Mouse (Mus musculus) cerebellum, adult 18-20 months (tissue): ENCODE measurements around the gene Ppp1r15a.

Experiments
- DNase-seq, 2 experiments: peaks; one replicate each; pipeline ENCODE4 v3.0.0; 2021

Gene Ppp1r15a

GRCm38 (mm10) chr7:45525809-45526473 is at the start of gene Ppp1r15a, which contains the start of gene Plekha4:
Gene Ppp1r15a (minus strand): TSS chr7:45526268.
Gene Plekha4 (plus strand): TSS chr7:45526330.
- DNase-seq, result peak; percentile 94 to 97

- no peak for DNase-seq
Measured at GRCm38 (mm10) chr7:45574472-45575379, 48.7 kb upstream of the Ppp1r15a start.

GRCm38 (mm10) chr7:45573954-45574353 is 47.9 kb upstream of the Ppp1r15a start:
- DNase-seq, result no peak

GRCm38 (mm10) chr7:45571966-45572365 is 45.9 kb upstream of the Ppp1r15a start:
- no peak for DNase-seq

GRCm38 (mm10) chr7:45570103-45570741 is 44.2 kb upstream of the Ppp1r15a start, which contains the start of gene Bcat2:
Gene Bcat2 (plus strand): TSS chr7:45570153.
- peak; percentile 80 to 81 for DNase-seq

- no peak for DNase-seq
Measured at GRCm38 (mm10) chr7:45568601-45569473, 42.8 kb upstream of the Ppp1r15a start.

- peak; percentile 90 to 96 for DNase-seq
Measured at GRCm38 (mm10) chr7:45567780-45568516, 41.9 kb upstream of the Ppp1r15a start.

- DNase-seq, result no peak
Measured at GRCm38 (mm10) chr7:45567112-45567779, 41.2 kb upstream of the Ppp1r15a start.

- DNase-seq, result no peak
Measured at GRCm38 (mm10) chr7:45565446-45565845, 39.4 kb upstream of the Ppp1r15a start.

GRCm38 (mm10) chr7:45564811-45565210 is 38.7 kb upstream of the Ppp1r15a start:
- no peak for DNase-seq

GRCm38 (mm10) chr7:45561624-45562520 is 35.8 kb upstream of the Ppp1r15a start:
- DNase-seq, result no peak

- peak; percentile 83 for DNase-seq
Measured at GRCm38 (mm10) chr7:45560843-45561623, 35.0 kb upstream of the Ppp1r15a start.

GRCm38 (mm10) chr7:45560241-45560640 is 34.2 kb upstream of the Ppp1r15a start:
- DNase-seq, result no peak

GRCm38 (mm10) chr7:45558907-45559306 is 32.8 kb upstream of the Ppp1r15a start:
- no peak for DNase-seq

GRCm38 (mm10) chr7:45555787-45556186 is 29.7 kb upstream of the Ppp1r15a start:
- DNase-seq, result peak; percentile 88 to 89

- DNase-seq, result no peak
Measured at GRCm38 (mm10) chr7:45554744-45555143, 28.7 kb upstream of the Ppp1r15a start, which contains the start of gene Hsd17b14. Gene Hsd17b14 (plus strand): TSS chr7:45554893.

GRCm38 (mm10) chr7:45553990-45554389 is 27.9 kb upstream of the Ppp1r15a start:
- DNase-seq, result no peak

- no peak for DNase-seq
Measured at GRCm38 (mm10) chr7:45553519-45553918, 27.5 kb upstream of the Ppp1r15a start.

- no peak for DNase-seq
Measured at GRCm38 (mm10) chr7:45551512-45551883, 25.4 kb upstream of the Ppp1r15a start.
